Mouse (Mus musculus): ENCODE measurements around the gene Lgalsl.

The Lgalsl gene

GRCm38 (mm10) chr11:20830686-20831505 lies at the start of gene Lgalsl:
Gene Lgalsl, minus strand, starts transcription at chr11:20831056.
- DNase-seq (ENCODE audit: low spot score): peak; percentile 18

- no peak for DNase-seq (ENCODE audit: low spot score)
Measured at GRCm38 (mm10) chr11:20878644-20879043, 47.8 kb upstream of the Lgalsl start.

- no peak for DNase-seq (ENCODE audit: low spot score)
Measured at GRCm38 (mm10) chr11:20877578-20878096, 46.8 kb upstream of the Lgalsl start.

DNA sequence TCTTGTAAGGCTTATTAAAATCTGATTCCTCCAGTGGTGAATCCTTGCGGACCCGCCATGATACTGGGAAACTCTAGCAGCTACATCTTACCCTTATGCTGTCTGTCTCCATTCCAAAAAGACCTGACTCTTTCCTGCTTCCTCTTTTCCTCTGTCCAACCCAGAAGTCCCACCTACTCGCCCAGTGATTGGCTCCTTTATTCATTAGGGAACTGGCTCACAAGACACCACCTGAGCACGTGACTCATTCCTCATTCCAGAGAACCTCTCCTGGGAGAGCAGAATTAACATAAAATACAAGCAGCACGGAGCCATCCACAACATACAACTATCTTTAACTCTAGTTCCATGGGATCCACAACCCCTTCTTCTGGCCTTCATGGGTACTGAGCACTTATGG lies 42.5 kb upstream of the Lgalsl start:
- DNase-seq (ENCODE audit: low spot score): no peak

DNA sequence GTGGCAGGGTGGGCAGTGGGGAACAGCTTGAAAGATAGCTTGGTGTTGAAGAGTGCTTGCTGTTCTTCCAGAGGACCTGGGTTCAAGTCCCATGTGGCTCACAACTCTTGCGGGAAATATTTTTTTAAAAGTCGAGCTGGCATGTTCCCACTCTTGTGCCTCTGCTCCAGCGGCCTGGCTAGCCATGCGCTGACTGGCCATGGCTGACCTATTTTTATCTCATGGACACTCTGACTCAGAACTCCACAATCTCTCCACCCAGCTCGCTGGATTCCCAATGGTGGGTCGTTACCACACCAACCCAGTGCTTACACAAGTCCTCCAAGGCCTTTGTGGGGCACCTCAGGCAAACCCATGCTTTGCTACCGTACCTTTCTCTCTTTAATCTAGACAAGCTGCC lies 42.1 kb upstream of the Lgalsl start:
- DNase-seq (ENCODE audit: low spot score): no peak

DNA sequence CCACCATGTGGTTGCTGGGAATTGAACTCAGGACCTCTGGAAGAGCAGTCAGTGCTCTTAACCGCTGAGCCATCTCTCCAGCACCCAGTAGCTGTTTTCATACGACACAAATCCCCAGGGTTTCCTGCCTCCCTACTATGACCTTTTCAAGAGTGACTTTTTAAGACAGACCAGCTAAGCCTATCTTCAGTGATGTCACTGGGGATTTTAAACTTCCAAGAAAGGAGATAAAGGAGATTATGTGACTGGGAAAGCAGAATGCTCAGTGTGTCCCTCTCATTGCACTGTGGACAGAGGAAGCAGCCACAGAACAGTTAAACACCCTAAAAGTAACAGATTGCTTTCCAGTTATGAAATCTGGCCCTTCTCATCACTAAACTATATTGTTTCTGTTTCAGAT lies 41.6 kb upstream of the Lgalsl start:
- no peak for DNase-seq (ENCODE audit: low spot score)

DNA sequence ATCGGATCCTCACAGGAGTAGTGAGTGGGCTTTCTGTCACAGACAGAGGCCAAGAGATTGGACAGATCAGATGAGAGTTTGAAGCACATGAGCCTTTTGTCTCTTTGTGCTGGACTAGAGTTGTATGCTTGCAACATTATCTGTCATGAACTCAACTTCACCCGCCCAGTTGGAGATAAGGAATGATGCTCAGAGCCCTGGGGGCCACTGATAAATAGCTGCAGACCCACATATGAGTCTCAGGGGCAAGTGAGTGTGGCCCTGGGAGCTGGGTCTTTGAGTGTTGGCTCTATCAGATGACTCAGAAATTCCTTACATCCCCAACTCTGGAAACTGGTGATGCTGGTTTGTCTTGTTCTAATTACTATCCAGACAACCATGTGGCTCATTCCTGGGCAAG lies 39.1 kb upstream of the Lgalsl start:
- no peak for DNase-seq (ENCODE audit: low spot score)

DNA sequence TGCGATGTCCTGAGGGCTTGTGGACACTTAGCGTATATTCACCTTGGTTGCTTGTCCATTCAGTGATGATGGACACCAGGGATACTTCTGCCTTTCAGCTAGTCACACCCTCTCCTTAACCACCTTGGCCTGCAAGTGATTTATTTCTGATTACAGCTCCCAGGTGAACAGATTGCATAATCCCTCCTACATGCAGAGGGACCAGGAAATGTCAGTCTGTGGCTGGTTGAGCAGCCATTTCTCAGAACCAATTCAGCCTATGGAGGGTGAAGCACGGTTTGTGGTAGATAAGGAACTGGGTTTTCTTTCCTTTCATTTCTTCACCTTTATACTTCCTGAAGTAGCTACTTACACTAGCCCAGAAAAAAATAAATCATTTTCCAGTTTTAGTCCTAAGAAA lies 34.6 kb upstream of the Lgalsl start:
- no peak for DNase-seq (ENCODE audit: low spot score)

GRCm38 (mm10) chr11:20864647-20865046 lies 33.8 kb upstream of the Lgalsl start:
- DNase-seq (ENCODE audit: low spot score): no peak

DNA sequence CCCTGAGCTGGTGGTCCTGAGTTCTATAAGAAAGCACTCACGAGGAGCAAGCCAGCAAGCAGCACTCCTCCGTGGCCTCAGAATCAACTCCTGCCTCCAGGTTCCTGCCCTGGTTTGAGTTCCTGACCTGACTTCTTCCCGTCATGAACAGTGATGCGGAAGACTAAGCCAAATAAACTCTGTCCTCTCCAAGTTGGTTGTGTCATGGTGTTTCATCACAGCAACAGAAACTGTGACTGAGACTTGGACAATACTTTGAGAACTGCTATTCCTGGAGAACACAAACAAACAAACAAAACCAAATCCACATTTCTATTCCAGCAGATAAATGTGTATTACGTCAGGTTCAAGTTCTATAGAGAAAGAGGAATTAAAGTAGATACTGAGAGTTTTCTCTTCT lies 31.2 kb upstream of the Lgalsl start:
- DNase-seq (ENCODE audit: low spot score): no peak

DNA sequence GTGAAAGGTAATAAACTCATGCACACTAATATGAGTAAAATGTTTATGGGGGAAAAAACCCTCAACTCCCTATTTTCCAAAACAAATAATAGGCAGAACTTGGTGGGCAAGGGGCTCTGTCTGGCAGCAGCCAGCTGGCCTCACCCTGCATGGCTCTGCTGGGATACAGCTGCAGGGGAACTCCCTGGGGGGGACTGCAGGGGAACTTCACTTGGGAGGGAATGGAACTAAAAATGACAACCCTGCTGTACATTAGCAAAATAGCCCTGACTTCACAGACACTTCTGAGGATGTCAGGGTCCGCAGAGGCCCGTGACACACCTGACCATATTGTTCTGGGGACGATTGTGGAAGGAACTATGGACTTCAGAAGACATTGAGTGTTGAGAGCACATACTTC lies 29.5 kb upstream of the Lgalsl start:
- no peak for DNase-seq (ENCODE audit: low spot score)

DNA sequence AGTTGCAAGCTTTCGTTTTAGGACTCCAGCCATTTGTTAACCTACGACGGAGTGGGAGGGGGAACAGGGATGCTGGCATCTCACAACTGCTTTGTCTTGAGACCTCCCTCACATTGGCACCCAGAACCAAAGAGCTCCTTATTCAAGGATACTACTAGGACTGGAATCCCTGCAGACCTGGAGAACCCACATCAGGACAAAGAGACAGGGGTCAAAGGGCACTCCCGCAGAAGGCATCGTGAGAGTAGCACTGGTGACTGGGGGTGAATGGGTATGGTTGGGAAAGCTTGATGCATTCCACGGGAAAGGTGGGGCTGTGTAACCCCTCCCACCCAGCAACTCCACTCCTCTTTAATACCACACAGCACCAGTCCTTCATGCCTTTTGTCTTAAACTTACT lies 29.0 kb upstream of the Lgalsl start:
- no peak for DNase-seq (ENCODE audit: low spot score)

DNA sequence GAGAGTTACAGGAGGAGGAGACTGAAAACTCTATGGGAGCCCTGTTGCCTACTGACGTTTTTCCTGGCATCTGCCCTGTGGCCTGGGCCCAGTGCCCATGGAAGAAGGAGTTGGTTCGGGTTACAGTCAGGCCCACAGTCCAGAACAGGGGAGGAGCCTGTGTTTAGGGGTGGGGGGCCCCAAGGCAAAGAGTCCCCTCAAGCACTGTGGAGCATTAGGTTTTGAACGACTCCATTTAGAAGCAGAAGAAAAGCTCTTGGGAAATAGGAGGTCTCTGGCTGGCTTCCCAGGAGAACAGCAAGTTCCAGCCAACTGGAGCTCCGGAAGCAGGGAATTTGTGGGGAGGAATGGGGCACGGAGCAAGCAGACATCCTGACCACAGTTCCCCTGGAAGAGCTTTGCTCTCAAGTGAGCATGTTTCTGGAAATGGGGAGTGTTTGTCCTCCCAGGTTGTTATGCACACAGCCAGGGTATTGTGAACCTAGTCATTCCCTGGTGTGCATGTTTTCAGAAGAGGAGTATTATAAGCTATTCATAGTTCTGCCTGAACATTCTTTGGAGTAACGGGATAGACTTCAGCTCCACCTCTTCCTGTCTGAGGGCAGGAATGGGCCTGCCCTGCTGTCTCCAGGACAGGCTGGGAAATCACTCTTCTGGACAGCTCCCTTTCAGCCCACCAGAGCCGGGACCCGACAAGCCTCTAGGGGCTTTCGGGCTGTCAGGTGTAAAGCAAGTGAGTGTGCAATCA lies 28.2 kb upstream of the Lgalsl start:
- DNase-seq (ENCODE audit: low spot score): peak; percentile 24

- no peak for DNase-seq (ENCODE audit: low spot score)
Measured at GRCm38 (mm10) chr11:20857921-20858320, 27.1 kb upstream of the Lgalsl start.

DNA sequence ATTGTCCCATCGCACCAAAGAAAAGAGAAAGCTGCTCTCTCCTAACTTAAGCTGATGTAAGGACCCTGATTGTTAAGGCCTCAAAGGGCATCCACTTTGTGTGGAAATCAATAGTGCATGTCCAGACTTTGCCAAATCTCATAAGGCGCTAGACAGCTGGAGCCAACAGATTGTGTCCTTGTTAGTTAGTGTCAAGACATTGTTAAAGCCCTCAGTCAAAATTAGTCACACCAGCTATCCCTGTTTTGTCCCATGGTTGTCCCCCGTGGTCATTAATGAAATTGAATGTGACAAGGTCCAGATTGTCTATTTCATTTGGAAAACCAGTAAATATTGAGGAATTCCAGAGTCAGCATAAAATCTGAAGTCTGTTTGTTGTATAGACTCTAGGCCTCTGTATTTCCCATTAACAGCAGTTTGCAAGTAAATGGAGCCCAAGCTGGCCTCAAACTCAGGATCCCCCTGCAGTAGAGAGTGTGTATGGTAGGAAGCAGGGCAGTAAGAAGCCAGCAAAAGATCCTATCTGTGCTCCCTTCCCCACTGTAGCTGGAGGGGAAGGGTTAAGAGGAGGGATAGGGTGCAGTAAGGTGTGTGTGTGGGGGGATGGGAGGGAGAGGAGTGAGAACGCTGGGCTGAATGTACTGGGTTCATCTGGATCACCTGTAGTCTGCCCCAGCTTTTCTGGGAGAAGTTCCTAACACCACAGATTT lies 23.3 kb upstream of the Lgalsl start:
- DNase-seq (ENCODE audit: low spot score): no peak

DNA sequence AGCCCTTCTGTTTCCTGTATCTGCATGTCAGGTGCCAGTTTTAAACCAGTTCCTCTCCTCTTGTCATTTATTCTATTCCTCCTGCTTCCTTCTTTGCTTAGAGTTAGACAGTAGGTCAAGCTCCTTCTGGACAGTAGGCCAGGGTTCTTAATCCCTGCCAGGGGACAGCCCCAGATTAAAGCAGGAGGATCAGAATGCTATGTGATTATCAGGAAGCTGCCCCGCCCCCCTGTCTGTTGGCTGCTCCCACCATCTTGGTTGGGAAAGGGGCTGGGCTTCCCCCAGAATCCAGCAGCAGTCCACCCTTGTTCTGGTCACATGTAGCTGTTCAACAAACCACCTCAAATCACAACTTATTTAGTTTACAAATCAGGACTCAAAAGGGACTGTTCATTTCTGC lies 19.3 kb upstream of the Lgalsl start:
- no peak for DNase-seq (ENCODE audit: low spot score)

- no peak for DNase-seq (ENCODE audit: low spot score)
Measured at GRCm38 (mm10) chr11:20849403-20849802, 18.5 kb upstream of the Lgalsl start.

DNA sequence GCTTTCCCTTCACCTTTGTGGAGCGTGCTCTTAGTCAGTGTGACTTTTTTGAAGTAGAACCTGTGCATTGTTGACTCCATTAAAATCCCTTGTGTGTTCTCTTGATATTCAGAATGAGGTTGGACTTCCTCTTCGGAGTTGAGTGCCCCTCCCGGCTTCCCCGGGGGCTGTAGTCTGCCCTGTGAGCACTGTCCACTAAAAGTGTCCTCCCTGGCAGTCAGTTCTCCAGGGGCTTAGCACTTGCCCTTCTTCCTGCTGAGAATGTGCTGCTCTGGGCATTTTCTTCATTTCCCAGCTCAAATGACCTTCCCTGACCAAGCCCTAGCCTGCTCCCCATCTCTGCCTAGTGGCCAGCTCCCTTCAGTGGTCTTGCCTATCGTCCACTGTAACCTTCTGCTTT lies 6.5 kb upstream of the Lgalsl start:
- DNase-seq (ENCODE audit: low spot score): no peak

GRCm38 (mm10) chr11:20831600-20832137 lies 813 bp upstream of the Lgalsl start:
- no peak for DNase-seq (ENCODE audit: low spot score)

- DNase-seq (ENCODE audit: low spot score): no peak
Measured at GRCm38 (mm10) chr11:20829993-20830685, 717 bp downstream of the Lgalsl start.

DNA sequence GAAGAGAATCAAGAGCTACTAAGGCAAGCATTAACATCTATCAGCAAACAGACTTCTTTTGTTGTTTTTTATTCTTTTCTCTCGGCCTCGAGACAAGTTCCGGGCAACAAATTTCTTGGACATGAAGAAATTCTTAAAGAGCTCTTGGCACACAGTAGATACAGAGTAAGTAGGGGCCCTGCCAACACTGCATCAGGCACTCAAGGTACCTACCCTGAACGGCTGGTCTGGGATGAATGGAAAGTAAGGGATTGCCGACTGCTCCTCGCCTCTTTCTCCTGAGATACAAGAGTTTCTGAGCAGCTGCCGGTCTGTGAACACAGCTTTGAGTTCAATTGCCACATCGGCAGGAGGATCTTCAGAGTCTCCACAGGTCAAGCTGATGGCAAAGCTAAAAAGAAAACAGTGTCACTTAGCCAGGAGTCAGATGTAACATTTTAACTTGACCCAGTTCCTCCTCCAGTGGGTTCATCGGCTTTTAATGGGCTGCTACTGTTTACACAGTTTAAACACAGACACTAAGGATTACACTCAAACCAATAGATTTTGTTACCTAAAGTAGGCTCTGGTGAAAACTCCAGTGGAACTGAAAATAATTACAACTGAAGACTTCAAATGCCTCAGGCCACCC lies 1.7 kb downstream of the Lgalsl start:
- DNase-seq (ENCODE audit: low spot score): no peak
